Mouse (Mus musculus) hindbrain, embryonic 15.5 days (tissue): ENCODE results near the gene Cutc. TPM values are rescaled to one million over a fixed set of nuclear protein-coding genes. Genes with fewer than 3 reads are reported as not detected.

Source experiments
- ATAC-seq: fragments of 200-750 bp; cut with Nextera tagmentation; 2 replicates; pipeline ENCODE4 v1.8.0; 2017; ENCODE audit warnings: low read depth, moderate number of reproducible peaks, moderate TSS enrichment; ENCODE audit not compliant: low FRiP score
- H3K27ac ChIP-seq: fragments of 300-500 bp; sonication (generic); replicated peaks from 2 replicates; pipeline ENCODE4 v1.5.1; 2015; ENCODE audit warnings: mild to moderate bottlenecking, inconsistent platforms
- H3K27me3 ChIP-seq: fragments of 300-500 bp; sonication (generic); 2 replicates; pipeline ENCODE4 v1.6.1; 2015; ENCODE audit warnings: control low read depth, inconsistent platforms
- H3K36me3 ChIP-seq: fragments of 300-500 bp; sonication (generic); 2 replicates; pipeline ENCODE4 v1.6.1; 2015; ENCODE audit warnings: control low read depth, inconsistent platforms
- H3K4me1 ChIP-seq: fragments of 300-500 bp; sonication (generic); replicated peaks from 2 replicates; pipeline ENCODE4 v1.6.1; 2015; ENCODE audit warnings: control low read depth, inconsistent platforms
- H3K4me2 ChIP-seq: fragments of 300-500 bp; sonication (generic); 2 replicates; pipeline ENCODE4 v1.6.1; 2015; ENCODE audit warnings: moderate library complexity, mild to moderate bottlenecking, inconsistent platforms
- H3K4me3 ChIP-seq: fragments of 300-500 bp; sonication (generic); 2 replicates; pipeline ENCODE4 v1.5.1; 2015; ENCODE audit warnings: mild to moderate bottlenecking, inconsistent platforms
- H3K9ac ChIP-seq: fragments of 300-500 bp; sonication (generic); 2 replicates; pipeline ENCODE4 v1.6.1; 2015; ENCODE audit warnings: inconsistent platforms
- H3K9me3 ChIP-seq: fragments of 300-500 bp; sonication (generic); 2 replicates; pipeline ENCODE4 v1.6.1; 2016; ENCODE audit warnings: control low read depth, inconsistent platforms
- WGBS: fragments of 180-500 bp; shearing (Covaris S2); methylation state at CpG from one replicate; pipeline ENCODE4 v1.1.7; 2015; 5-methylcytosine and 5-hydroxymethylcytosine counted together
- polyA plus RNA-seq: library from polyadenylated mRNA; unstranded; fragments of >200 nt; fragmentation: Nextera tagmentation; extraction: Ambion mirVana; gene quantifications from 2 replicates; pipeline ENCODE4 v1.2.1, GENCODE M21; 2015

Gene Cutc
- polyA plus RNA-seq, 1 experiment from 2014 or later: 6.5 TPM

- WGBS: 97% methylated on average over 4 of the region's 4 CpGs
- no peaks in the 10 kb centered on the region for H3K36me3 ChIP-seq
- no peak overlapping the region for H3K4me2 ChIP-seq
- H3K9me3 ChIP-seq: no peaks in the 10 kb centered on the region
- no peak overlapping the region for H3K27ac ChIP-seq
- no peaks in the 10 kb centered on the region for H3K4me1 ChIP-seq
- H3K9ac ChIP-seq: no peak overlapping the region
- no peak for ATAC-seq
- H3K4me3 ChIP-seq: no peak overlapping the region
- no peaks in the 10 kb centered on the region for H3K27me3 ChIP-seq
These were observed 58.6 kb downstream of the Cutc start for GRCm38 (mm10) chr19:43811419-43811818.

GRCm38 (mm10) chr19:43813315-43813714 is 60.5 kb downstream of the Cutc start:
- Histone ChIP-seq H3K9me3 (no peaks in the 10 kb centered on the region), H3K36me3 (no peaks in the 10 kb centered on the region), H3K27me3 (no peaks in the 10 kb centered on the region), H3K4me2 (no peak overlapping the region), H3K4me3 (no peak overlapping the region), H3K4me1 (no peaks in the 10 kb centered on the region), H3K9ac (no peak overlapping the region), H3K27ac (no peak overlapping the region)
- 91% methylated on average over 10 of the region's 10 CpGs for WGBS
- no peak for ATAC-seq

- 69% methylated on average over 14 of the region's 14 CpGs for whole genome bisulfite sequencing
These were observed 63.0 kb downstream of the Cutc start for GRCm38 (mm10) chr19:43815661-43816414.

More at GRCm38 (mm10) chr19:43815661-43816414, 63.0 kb downstream of the Cutc start:
- no peak overlapping the region for H3K4me2 ChIP-seq
- no peaks in the 10 kb centered on the region for H3K4me1 ChIP-seq
- no peaks in the 10 kb centered on the region for H3K36me3 ChIP-seq
- H3K9me3 ChIP-seq: no peaks in the 10 kb centered on the region
- ATAC-seq: no peak
- H3K4me3 ChIP-seq: no peak overlapping the region
- H3K27me3 ChIP-seq: no peaks in the 10 kb centered on the region
- no peak overlapping the region for H3K27ac ChIP-seq
- H3K9ac ChIP-seq: no peak overlapping the region

Other genes starting within 250 kb of the Cutc start
- gene Got1, start 228.4 kb upstream of the Cutc start, polyA plus RNA-seq: 106 and 109 TPM in 2 replicates
- gene Nkx2-3, start 140.7 kb upstream of the Cutc start, polyA plus RNA-seq: 0.21 and 1.1 TPM in 2 replicates
- gene Slc25a28, start 78.1 kb upstream of the Cutc start, polyA plus RNA-seq: 16.0 and 16.4 TPM in 2 replicates
- 8.3 and 8.4 TPM in 2 replicates for gene Entpd7, start 63.3 kb upstream of the Cutc start, polyA plus RNA-seq
- 12.9 and 13.9 TPM in 2 replicates for gene Cox15, start within 50 bp of the Cutc start, polyA plus RNA-seq
- gene Abcc2, start 29.2 kb downstream of the Cutc start, polyA plus RNA-seq: 0.12 and 0.14 TPM in 2 replicates
- 8.4 and 9.1 TPM in 2 replicates for gene Dnmbp, start 187.2 kb downstream of the Cutc start, polyA plus RNA-seq
- 0.25 and 0.26 TPM in 2 replicates for gene Cpn1, start 233.6 kb downstream of the Cutc start, polyA plus RNA-seq